Mouse (Mus musculus) left cerebral cortex, adult 18-20 months (tissue): ENCODE measurements at regions not wholly inside any gene's neighbourhood (a gene's known extent, or its start where the extent isn't known, plus 50 kb on each side); places are given as distances from the start of the nearest gene placed in this dataset.
"Not testable (repeated sequence)": the region's sequence is repeated elsewhere in the genome, so short reads cannot be mapped to it uniquely, and the experiment has no call there.

Experiments used
- DNase-seq, 2 experiments: peaks; one replicate each; pipeline ENCODE4 v3.0.0; 2021 to 2022; ENCODE audit warnings: low spot score in 2 of 2, mixed read lengths in 1 of 2

DNA sequence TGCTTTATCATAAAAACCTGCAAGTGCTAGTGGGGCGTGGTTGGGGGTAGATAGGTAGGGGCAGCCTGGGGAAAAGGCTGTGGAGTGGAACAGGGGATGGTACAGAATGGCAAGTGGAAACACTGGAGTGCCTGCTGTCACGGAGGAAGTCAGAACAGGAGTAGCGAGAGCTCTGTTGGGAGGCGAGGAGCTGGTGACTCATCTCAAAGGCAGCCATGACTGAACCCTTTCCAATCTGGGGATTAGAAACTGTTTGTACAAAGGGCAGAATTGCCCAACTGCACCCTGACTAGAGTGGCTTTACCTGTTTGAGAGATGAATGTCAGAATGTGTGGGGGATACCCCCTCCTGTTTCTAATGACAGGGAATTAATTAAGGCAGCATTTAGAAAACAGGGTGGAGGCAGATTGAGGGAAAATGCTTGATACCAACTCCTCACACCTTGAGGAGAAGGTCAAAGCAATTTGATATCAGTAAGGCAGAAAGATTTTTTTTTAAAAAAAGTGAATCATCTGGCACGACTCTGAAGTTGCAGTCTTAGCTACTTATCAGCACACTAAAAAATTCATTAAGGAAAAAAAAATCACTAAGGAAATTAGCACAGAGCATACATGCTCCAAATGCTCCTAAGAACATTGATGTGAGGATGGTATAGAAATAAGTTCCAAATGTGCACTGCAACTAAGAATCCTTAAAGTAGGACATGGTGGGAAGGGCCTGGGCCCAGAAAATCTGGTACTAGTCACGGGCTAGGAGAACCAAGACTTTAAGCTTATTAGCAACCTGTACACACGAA lies 54.7 kb upstream of the Usp25 start:
- no peak for DNase-seq

DNA sequence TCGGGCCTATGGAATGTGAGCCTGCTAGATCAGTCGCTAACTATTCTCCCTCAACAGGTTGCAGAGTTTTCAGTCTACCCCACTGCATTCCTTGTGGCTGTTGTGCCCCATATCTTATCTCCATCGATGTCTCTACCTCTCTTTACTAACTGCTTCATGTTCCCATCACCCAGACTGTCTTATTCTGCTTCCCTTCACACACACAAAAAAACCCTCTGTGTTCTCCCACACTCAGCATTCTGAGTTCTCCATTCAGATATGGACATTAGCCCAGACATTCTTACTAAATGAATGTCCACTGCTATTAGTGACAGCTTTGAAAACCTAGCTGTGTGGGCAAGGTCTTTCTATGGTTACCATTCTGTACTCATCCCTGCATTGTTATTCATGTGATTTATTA lies 56.0 kb upstream of the Usp25 start:
- no peak for DNase-seq

GRCm38 (mm10) chr16:76957090-76957489 lies 56.4 kb upstream of the Usp25 start:
- no peak for DNase-seq

DNA sequence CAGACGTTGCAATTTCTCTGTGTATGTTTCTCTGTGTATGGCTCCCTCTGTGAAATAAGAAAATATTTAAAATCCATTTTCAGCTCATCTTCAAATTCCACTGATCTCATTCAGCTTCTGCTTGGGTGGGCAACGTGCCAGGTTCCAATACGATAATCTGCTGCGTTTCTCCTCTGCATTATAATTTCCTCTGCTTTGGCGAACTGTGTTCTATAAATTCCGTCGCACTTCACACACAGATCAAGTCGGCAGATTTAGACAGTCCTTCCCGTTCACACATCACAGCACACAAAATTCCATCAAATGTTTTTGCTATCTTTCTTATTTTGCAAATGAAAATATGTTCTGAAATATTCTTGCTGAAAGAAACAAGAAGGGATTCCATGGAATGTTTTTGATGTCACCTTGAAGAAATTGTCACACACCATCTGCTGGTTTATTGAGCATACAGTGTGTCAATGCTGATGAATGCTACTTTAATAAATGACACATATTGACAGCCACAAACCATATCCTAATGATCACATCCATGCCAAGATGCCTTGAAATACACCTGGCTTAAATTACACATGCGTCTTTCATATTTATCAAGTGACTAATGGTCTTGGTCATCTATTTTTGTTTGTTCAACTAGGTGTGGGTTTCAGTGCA lies 62.5 kb upstream of the Usp25 start:
- peak; percentile 45 to 63 for DNase-seq

- no peak for DNase-seq
These were observed 66.5 kb upstream of the Usp25 start for GRCm38 (mm10) chr16:76947011-76947410.

DNA sequence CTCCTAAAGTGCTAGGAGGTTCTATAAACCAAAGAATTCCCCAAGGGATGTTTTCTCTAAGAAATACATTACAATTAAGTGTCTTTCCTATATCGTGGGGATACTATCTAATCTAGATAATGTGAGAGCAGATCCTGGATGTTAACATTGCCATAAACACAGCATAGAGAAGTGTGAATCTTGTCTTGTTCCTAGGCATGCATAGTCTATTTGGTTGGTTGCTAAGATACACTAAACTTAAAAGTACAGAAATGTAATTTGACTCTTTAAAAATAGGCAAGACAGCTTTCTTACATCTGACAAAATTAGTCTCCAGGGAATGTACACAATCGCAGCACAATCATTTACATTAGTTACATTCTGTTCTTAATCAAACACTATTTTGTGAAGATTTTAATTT lies 75.4 kb upstream of the Usp25 start:
- DNase-seq = no peak

DNA sequence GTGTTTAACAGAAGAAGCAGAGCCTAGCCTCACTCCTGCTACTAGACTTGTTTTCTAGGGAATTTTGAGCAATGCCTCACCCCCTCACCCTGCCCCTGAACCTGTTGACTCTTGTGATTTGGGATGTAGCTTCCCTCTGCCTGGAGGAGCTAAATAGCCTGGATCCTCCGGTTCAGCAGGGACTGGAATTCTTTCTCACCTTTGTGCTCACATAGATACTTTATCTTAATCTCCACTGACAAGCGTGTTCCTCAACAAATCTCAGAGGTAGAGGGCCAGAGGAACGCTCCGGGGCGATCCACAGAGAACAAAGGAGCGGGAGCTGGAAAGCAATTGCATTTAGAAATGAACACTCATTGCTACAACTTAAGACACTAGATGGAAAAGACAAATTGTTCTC lies 85.6 kb upstream of the Usp25 start:
- no peak for DNase-seq

DNA sequence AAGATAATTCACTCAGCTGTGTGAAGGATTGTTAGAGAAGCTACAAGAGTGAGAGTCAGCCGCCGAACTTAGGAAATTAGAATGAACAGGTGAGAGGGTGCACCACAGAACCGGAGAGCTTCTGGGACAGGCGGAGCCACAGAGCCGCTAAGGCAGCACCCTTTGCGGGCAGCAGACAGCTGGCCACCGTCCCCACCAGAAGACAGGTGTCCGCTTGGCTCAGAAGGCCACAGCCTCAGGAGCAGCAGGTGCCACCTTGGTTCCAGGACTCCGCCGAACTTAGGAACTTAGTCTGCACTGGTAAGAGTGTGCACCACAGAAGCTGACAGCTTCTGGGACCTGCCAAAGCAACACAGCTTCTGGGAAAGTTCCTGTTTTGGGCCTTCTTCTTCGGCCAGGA lies 93.4 kb upstream of the Usp25 start:
- DNase-seq = not testable (repeated sequence)

DNA sequence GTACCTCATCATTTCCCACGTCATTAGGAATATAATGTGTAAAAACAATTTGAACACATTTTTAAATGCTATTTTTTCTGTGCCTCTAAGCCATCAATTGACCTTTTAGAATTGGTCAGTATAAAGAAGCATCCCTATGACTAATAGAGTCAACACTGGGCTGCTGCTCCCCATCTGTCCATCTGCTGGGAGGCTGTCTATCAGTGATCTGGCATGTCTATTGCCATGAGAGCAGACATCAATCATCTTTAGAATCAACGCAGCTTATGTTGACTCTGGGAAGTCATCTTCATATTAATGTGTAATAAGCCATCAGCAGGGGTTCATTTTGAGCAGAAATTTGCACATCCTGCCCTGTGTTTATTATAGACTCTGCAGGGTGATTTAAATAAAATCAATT lies 94.9 kb upstream of the Usp25 start:
- no peak for DNase-seq

GRCm38 (mm10) chr16:76914311-76914710 lies 99.2 kb upstream of the Usp25 start:
- no peak for DNase-seq

DNA sequence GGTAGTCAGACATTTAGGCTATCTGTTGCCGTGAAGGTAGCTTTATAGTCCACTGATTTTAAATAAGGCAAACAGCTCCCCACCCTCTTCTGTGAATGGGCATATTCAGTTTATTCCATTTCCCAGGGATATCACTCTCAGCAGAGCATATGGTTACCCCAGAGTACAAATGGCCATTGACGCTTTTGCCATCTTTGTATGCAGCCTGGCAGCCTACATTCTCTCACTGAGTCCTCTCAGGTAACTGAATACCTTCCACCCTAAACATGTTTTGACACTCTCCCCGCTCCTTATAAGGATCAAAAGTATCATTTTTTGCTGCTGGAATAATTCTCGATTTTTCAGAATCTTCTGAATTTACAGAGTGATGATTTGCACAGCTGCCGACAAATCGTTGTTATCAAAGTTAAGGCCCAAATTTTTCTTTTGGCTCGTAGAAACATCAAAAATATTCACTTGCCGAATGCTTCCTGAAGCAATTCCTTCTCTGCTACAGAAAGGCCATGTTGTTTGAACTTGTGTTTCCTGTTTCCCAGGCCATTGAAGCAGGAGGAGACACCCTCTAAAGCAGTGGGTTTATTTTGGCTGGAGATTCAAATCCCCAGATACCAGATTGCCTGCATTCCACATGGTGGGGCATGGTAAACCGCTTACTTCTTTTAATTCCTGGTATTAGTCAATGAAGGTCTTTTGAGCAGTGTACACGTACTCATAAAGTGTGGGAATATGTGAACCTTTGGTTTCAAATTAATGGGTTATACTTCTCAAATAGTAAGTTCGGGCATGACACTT lies 108.1 kb upstream of the Usp25 start:
- DNase-seq = no peak

GRCm38 (mm10) chr16:76899083-76899482 lies 114.4 kb upstream of the Usp25 start:
- DNase-seq = peak in 1 of 2 experiments; percentile 47

- DNase-seq = no peak
These were observed 117.2 kb upstream of the Usp25 start for GRCm38 (mm10) chr16:76896305-76896704.

DNA sequence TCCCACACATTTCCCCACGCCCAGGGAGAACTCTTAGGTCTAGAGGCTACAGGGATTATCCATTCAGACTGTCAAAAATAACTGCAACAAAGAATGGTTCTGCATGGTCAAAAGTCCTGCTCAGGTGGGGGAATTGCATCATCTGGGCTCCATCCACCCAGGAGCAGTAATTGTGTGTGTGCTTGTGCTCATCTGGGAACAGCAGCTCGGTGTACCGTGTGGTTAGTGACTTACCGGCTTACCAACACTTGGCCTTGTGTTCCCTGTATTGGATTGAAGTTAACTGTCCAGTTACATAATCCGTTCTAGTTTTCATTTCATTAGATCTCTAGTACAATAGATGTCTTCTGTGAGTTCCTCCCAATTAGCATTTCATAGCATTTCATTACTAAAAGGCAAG lies 117.7 kb upstream of the Usp25 start:
- no peak for DNase-seq

DNA sequence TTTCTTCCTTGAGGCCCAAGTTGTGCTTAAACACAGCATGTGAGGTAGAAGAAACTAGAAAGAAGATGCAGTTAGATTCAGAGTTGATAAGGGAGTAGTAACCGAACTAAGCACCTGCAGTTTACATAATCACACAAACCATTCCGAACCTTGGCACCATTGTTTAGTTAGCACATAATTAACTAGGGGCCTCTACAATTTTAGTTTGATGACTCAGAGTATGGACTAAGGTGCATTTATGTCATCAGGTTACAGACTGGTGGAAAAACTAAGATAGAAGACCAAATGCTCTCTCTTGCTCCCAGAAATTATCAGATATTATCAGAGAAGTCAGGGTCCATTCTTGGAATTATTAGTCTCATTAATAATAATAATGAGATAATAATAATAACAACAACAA lies 134.9 kb upstream of the Usp25 start:
- no peak for DNase-seq

- no peak for DNase-seq
These were observed 138.0 kb upstream of the Usp25 start for GRCm38 (mm10) chr16:76875397-76876018.

DNA sequence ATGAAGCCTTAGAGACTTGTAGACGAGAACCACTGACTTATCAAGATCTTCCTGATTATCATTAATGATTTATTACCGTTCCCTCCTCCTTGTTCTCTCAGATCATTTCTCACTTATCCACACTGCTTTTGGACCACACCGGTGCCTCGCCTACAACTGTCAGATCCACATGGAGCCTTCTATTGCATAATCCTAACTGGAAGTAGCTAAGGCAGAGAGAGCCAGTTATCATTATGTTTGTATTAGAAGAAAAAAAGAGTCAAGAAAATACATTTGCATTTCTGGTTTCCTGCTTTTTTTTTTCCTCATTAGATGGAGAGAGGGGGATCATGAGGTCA lies 147.1 kb upstream of the Usp25 start:
- DNase-seq = no peak

GRCm38 (mm10) chr16:76865731-76866464 lies 147.6 kb upstream of the Usp25 start:
- DNase-seq = peak; percentile 29 to 45

GRCm38 (mm10) chr16:76864392-76864791 lies 149.1 kb upstream of the Usp25 start:
- DNase-seq = no peak

- no peak for DNase-seq
These were observed 157.7 kb upstream of the Usp25 start for GRCm38 (mm10) chr16:76855797-76856196.

DNA sequence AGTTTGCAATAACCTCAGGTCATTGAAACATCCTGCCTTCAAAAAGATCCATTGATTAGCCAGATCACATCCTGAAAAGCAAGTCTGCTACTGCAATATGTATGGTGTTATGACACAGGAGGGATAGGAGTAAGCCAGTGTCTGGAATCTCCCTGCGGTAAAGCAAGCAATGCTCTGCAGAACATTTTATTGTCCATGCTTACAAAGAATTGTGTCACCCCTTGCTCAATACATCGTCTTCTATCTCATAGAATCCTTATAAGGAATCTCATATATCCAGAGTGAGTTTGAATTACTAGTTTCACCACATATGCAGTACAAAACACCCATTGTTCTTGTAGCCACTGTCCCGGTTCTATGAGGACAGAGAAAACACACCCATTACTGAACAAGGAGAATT lies 162.1 kb upstream of the Usp25 start:
- DNase-seq = no peak
